Mouse (Mus musculus): ENCODE results near the gene Ssbp3. TPM values are rescaled to one million over a fixed set of nuclear protein-coding genes. Genes with fewer than 3 reads are reported as not detected.

The Ssbp3 gene
- total and polyA plus RNA-seq, 3 experiments: 30.5 to 242 (median 116) TPM

DNA sequence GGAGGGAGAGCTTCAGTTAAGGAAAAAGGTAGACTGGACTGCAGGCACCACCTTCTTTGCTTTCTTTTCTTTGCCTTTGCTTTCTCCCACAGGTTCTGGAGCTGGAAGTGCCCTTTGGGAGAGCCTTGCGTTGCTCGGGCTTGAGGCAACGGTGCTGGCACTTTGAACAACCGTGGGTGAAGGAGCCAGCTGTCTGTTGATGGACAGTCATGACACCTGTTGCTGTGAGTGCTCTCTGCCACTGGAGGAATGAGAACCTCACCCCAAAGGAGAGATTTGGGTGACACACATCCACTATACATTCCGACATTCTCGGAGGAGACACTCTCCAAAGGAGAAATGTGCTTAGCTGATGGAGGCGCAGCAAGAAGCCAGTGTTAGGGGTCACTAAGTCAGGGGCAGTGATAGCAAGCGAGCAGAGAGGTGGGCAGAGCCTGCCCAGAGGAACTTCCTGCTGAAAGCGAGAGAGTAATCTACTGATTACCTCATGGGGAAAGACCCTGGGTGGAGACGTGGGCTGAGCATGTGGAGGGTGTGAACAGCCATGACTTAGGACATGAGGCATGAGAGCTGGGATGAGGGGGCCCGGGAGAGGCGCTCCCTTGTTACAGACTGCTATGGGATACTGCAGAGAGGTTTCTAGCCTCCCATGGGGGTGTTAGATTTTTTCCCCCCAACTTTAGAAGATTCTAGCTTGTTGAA is 41.6 kb upstream of the Ssbp3 start:
- no peak overlapping the region for H3K4me3 ChIP-seq (ENCODE audit: control insufficient read depth in 1 of 2, insufficient read depth in 1 of 2, low read depth in 2 of 2, low read length in 2 of 2)
- DNase-seq (ENCODE audit: low read depth, low spot score): peak; percentile 41
- H3K79me2 ChIP-seq (ENCODE audit: control insufficient read depth, insufficient read depth, low read length, poor library complexity): no peaks in the 10 kb centered on the region
- peaks cover 7 to 22% of the 10 kb centered on the region in 2 experiments for H3K4me1 ChIP-seq (ENCODE audit: control insufficient read depth in 1 of 2, insufficient read depth in 2 of 2, low read length in 2 of 2)
- no peak for TF ChIP-seq BHLHE40 (IDR thresholded peaks at IDR 0.05; ENCODE audit: borderline replicate concordance, low read depth, low read length)
- TF ChIP-seq NRF1 (IDR thresholded peaks at IDR 0.05; ENCODE audit: insufficient read depth, low read depth, low read length, poor library complexity, severe bottlenecking): no peak
- no peak for TF ChIP-seq MYC (IDR thresholded peaks at IDR 0.05; ENCODE audit: low read depth, low read length)
- 0 out of 2 replicates have a peak, but pooled peaks have one; percentile 11 for TF ChIP-seq ETS1 (IDR thresholded peaks at IDR 0.05; ENCODE audit: low read depth, low read length)
- TF ChIP-seq ZNF384 (IDR thresholded peaks at IDR 0.05; ENCODE audit: low read depth, low read length): no peak
- TF ChIP-seq GATA1 (IDR thresholded peaks at IDR 0.05; ENCODE audit: low read depth, low read length): 0 out of 2 replicates have a peak, but pooled peaks have one; percentile 13
- no peak for TF ChIP-seq POLR2AphosphoS5 (IDR thresholded peaks at IDR 0.05; ENCODE audit: borderline replicate concordance, low read depth, low read length)
- no peak for TF ChIP-seq TAL1 (IDR thresholded peaks at IDR 0.05; ENCODE audit: low read length)
- TF ChIP-seq UBTF (IDR thresholded peaks at IDR 0.05; ENCODE audit: borderline replicate concordance, insufficient read depth, low read depth, low read length): no peak
- no peak for TF ChIP-seq ZC3H11A (IDR thresholded peaks at IDR 0.05; ENCODE audit: low read depth, low read length)
- no peak for TF ChIP-seq TCF12 (IDR thresholded peaks at IDR 0.05; ENCODE audit: low read depth, low read length)
- peak; percentile 44; the same call in 1 of the 2 replicates for TF ChIP-seq MAX (IDR thresholded peaks at IDR 0.05; ENCODE audit: low read length)
- TF ChIP-seq RCOR1 (IDR thresholded peaks at IDR 0.05; ENCODE audit: low read depth, low read length): no peak
- no peaks in the 10 kb centered on the region for H3K27me3 ChIP-seq (ENCODE audit: control insufficient read depth in 1 of 2, insufficient read depth in 2 of 2, low read length in 2 of 2)
- H3K9ac ChIP-seq (ENCODE audit: control insufficient read depth, low read depth, low read length, poor library complexity, severe bottlenecking): peak overlapping the region; percentile 6; the same call in 1 of the 2 replicates
- H3K27ac ChIP-seq (ENCODE audit: control insufficient read depth, low read depth, low read length): no peak overlapping the region
- peaks cover 0 to 17% of the 10 kb centered on the region in 2 experiments; a peak in 2 of 4 replicates for H3K36me3 ChIP-seq (ENCODE audit: control insufficient read depth in 1 of 2, insufficient read depth in 2 of 2, low read length in 2 of 2)
- no peaks in the 10 kb centered on the region for H3K9me3 ChIP-seq (replicated peaks; ENCODE audit: insufficient read depth, low read length)

DNA sequence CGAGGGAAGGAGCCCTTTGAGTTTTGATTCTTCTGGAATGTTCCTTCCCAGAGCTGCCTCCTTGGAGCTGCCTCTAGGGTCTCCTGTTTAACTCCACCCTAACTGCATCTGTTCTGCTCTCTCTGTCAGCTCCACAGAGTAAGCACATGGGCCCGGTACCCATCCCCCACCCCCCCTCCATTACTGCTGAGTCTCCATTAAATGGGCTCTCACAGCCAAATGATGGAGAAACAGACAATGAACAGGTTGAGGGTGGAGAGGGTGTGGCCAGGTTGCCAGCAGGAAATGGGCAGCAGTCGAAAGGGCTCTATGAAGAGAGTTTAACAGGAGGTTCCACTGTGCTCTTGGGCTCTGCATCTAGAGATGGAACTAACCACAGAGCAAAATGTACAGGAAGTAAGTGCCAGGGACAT is 41.0 kb upstream of the Ssbp3 start:
- H3K4me1 ChIP-seq (ENCODE audit: control insufficient read depth in 1 of 2, insufficient read depth in 2 of 2, low read length in 2 of 2): peaks cover 7 to 22% of the 10 kb centered on the region in 2 experiments
- no peaks in the 10 kb centered on the region for H3K27me3 ChIP-seq (ENCODE audit: control insufficient read depth in 1 of 2, insufficient read depth in 2 of 2, low read length in 2 of 2)
- H3K27ac ChIP-seq (ENCODE audit: control insufficient read depth, low read depth, low read length): peak overlapping the region; percentile 0; the same call in 1 of the 2 replicates
- peak; percentile 39 for DNase-seq (ENCODE audit: low read depth, low spot score)
- peak overlapping the region; percentile 6; the same call in 1 of the 2 replicates for H3K9ac ChIP-seq (ENCODE audit: control insufficient read depth, low read depth, low read length, poor library complexity, severe bottlenecking)
- no peaks in the 10 kb centered on the region for H3K9me3 ChIP-seq (replicated peaks; ENCODE audit: insufficient read depth, low read length)
- TF ChIP-seq CHD2 (IDR thresholded peaks at IDR 0.05; ENCODE audit: low read length) (0 out of 2 replicates have a peak, but pooled peaks have one; percentile 12), ZNF384 (IDR thresholded peaks at IDR 0.05; ENCODE audit: low read depth, low read length) (no peak), MYC (IDR thresholded peaks at IDR 0.05; ENCODE audit: low read depth, low read length) (0 out of 2 replicates have a peak, but pooled peaks have one; percentile 28), MAX (IDR thresholded peaks at IDR 0.05; ENCODE audit: low read length) (no peak), SIN3A (IDR thresholded peaks at IDR 0.05; ENCODE audit: low read length) (no peak), HCFC1 (IDR thresholded peaks at IDR 0.05; ENCODE audit: low read depth, low read length) (no peak)
- H3K36me3 ChIP-seq (ENCODE audit: control insufficient read depth in 1 of 2, insufficient read depth in 2 of 2, low read length in 2 of 2): peaks cover 0 to 17% of the 10 kb centered on the region in 2 experiments; a peak in 2 of 4 replicates
- no peaks in the 10 kb centered on the region for H3K79me2 ChIP-seq (ENCODE audit: control insufficient read depth, insufficient read depth, low read length, poor library complexity)
- H3K4me3 ChIP-seq (ENCODE audit: control insufficient read depth in 1 of 2, insufficient read depth in 1 of 2, low read depth in 2 of 2, low read length in 2 of 2): no peak overlapping the region

Measured in MEL (cell line).